In the genomic region with DNA sequence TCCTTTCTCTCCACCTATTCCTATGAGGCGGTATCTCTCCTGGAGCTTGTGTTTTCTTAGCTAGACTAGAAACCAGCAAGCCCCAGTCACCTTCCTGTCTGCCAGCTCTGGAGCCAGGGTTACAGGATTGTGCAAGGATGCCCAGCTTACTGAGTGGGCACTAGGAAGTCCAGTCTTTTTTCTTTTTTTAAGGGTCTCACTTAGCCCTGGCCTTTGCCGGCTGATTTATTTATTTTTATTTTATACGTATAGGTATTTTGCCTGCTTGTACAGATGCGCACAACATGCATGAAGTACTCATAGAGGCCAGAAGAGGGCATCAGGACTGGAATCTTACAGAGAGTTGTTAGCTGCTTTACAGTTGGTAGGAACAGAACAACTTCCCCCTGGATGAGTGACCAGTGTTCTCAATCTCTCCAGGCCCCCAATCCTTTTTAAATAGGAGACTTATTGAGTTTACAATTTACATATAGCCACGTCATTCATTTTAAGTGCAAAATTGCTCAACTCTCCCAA, we compare ENCODE assay signal across 8 mouse cellular contexts. TPM values are rescaled to one million over a fixed set of nuclear protein-coding genes. Genes with fewer than 3 reads are reported as not detected.
A peak's percentile ranks its signal among the peaks of the same experiment; 100 is the strongest.
DNase-seq lines count a peak whose midpoint lies in the region; ATAC-seq lines count a peak whose summit lies in the region.

No protein-coding gene starts in this region.

- H3K4me3 ChIP-seq in forebrain, embryonic 13.5 days, result no peak overlapping the region
- no peak overlapping the region for H3K4me3 ChIP-seq in forebrain, embryonic 15.5 days
- no peak overlapping the region for H3K4me3 ChIP-seq in heart, embryonic 14.5 days (ENCODE audit: control insufficient read depth in 1 of 2, insufficient read depth in 1 of 2, low read depth in 1 of 2, low read length in 2 of 2)
- H3K4me3 ChIP-seq in limb, embryonic 13.5 days, result no peak overlapping the region

- peaks cover 29% of the 10 kb centered on the region for H3K4me1 ChIP-seq in forebrain, embryonic 13.5 days
- H3K4me1 ChIP-seq in forebrain, embryonic 15.5 days, result peaks cover 21% of the 10 kb centered on the region
- peaks cover 12 to 31% of the 10 kb centered on the region in 2 experiments for H3K4me1 ChIP-seq in heart, embryonic 14.5 days (ENCODE audit: control insufficient read depth in 2 of 2, insufficient read depth in 2 of 2, low read length in 2 of 2)
- H3K4me1 ChIP-seq in limb, embryonic 13.5 days, result peaks cover 53% of the 10 kb centered on the region

- H3K9ac ChIP-seq in forebrain, embryonic 13.5 days, result no peak overlapping the region
- no peak overlapping the region for H3K9ac ChIP-seq in forebrain, embryonic 15.5 days (replicated peaks)
- no peak overlapping the region for H3K9ac ChIP-seq in heart, embryonic 14.5 days (ENCODE audit: low read length)
- no peak overlapping the region for H3K9ac ChIP-seq in limb, embryonic 13.5 days

- no peak for ATAC-seq in forebrain, embryonic 13.5 days
- no peak for ATAC-seq in forebrain, embryonic 15.5 days (replicated peaks)
- no peak for ATAC-seq in heart, embryonic 14.5 days (ENCODE audit: insufficient number of reproducible peaks, insufficient read depth, low FRiP score, low read depth)
- no peak for ATAC-seq in limb, embryonic 13.5 days (ENCODE audit: low FRiP score, low read depth)

- WGBS in forebrain, embryonic 13.5 days, result 9% methylated on average over 5 of the region's 5 CpGs
- WGBS in forebrain, embryonic 15.5 days, result 9% methylated on average over 5 of the region's 5 CpGs
- 3% methylated on average over 5 of the region's 5 CpGs for WGBS in heart, embryonic 14.5 days
- 11% methylated on average over 5 of the region's 5 CpGs for WGBS in limb, embryonic 13.5 days

- H3K4me2 ChIP-seq in forebrain, embryonic 13.5 days, result 0 out of 2 replicates have a peak overlapping the region, but pooled peaks have one; percentile 47
- no peak overlapping the region for H3K4me2 ChIP-seq in forebrain, embryonic 15.5 days (replicated peaks)
- 0 out of 2 replicates have a peak overlapping the region, but pooled peaks have one; percentile 7 for H3K4me2 ChIP-seq in heart, embryonic 14.5 days (ENCODE audit: low read length)
- peak overlapping the region; percentile 63 for H3K4me2 ChIP-seq in limb, embryonic 13.5 days (replicated peaks)

- H3K9me3 ChIP-seq in forebrain, embryonic 13.5 days (replicated peaks), result no peaks in the 10 kb centered on the region
- no peaks in the 10 kb centered on the region for H3K9me3 ChIP-seq in forebrain, embryonic 15.5 days
- H3K9me3 ChIP-seq in heart, embryonic 14.5 days (ENCODE audit: control insufficient read depth, low read length), result no peaks in the 10 kb centered on the region
- no peaks in the 10 kb centered on the region for H3K9me3 ChIP-seq in limb, embryonic 13.5 days

- peaks cover 20% of the 10 kb centered on the region for H3K27me3 ChIP-seq in forebrain, embryonic 13.5 days
- peaks cover 12% of the 10 kb centered on the region; the same call in 1 of the 2 replicates for H3K27me3 ChIP-seq in forebrain, embryonic 15.5 days
- no peaks in the 10 kb centered on the region for H3K27me3 ChIP-seq in heart, embryonic 14.5 days (ENCODE audit: control insufficient read depth, insufficient read depth, low read length)
- no peaks in the 10 kb centered on the region for H3K27me3 ChIP-seq in limb, embryonic 13.5 days

- no peak overlapping the region for H3K27ac ChIP-seq in forebrain, embryonic 13.5 days
- no peak overlapping the region for H3K27ac ChIP-seq in forebrain, embryonic 15.5 days (replicated peaks)
- H3K27ac ChIP-seq in heart, embryonic 14.5 days (replicated peaks in 1 of 2; ENCODE audit: control insufficient read depth in 1 of 2, insufficient read depth in 1 of 2, low read depth in 2 of 2, low read length in 2 of 2), result no peak overlapping the region
- H3K27ac ChIP-seq in limb, embryonic 13.5 days, result peak overlapping the region; percentile 97; the same call in 1 of the 2 replicates

- DNase-seq in 3T3-L1 (ENCODE audit: low read depth, low spot score) (peak; percentile 76), ZHBTc4 (ENCODE audit: low read depth, low spot score) (peak; percentile 75)
- DNase-seq in naive thymus-derived CD4-positive, alpha-beta T cell, adult 2 months (ENCODE audit: low read depth), result peak; percentile 81
- no peak for DNase-seq in frontal cortex, postnatal 25 days (ENCODE audit: low spot score in 2 of 2)

- peaks cover 3% of the 10 kb centered on the region for H3K36me3 ChIP-seq in forebrain, embryonic 13.5 days (ENCODE audit: poor library complexity, severe bottlenecking)
- H3K36me3 ChIP-seq in forebrain, embryonic 15.5 days, result 0 out of 2 replicates have a peak, but pooled peaks cover 1% of the 10 kb centered on the region
- H3K36me3 ChIP-seq in heart, embryonic 14.5 days (ENCODE audit: control insufficient read depth, insufficient read depth, low read length), result peaks cover 20% of the 10 kb centered on the region
- H3K36me3 ChIP-seq in limb, embryonic 13.5 days, result peaks cover 23% of the 10 kb centered on the region

RNA-seq across cellular contexts. Expression of a gene that starts 3.7 kb away (rescaled TPM):
- 169 and 177 TPM in 2 replicates for polyA plus RNA-seq in forebrain, embryonic 13.5 days (2015; fragmentation: Nextera tagmentation; extraction: Ambion mirVana)
- 132 and 133 TPM in 2 replicates for polyA plus RNA-seq in forebrain, embryonic 15.5 days (2015; fragmentation: Nextera tagmentation; extraction: Ambion mirVana)
- 73.4 and 73.5 TPM in 2 replicates for polyA plus RNA-seq in heart, embryonic 14.5 days (2014; fragmentation: Nextera tagmentation; extraction: Ambion mirVana)
- polyA plus RNA-seq in limb, embryonic 13.5 days (2015; fragmentation: Nextera tagmentation; extraction: Ambion mirVana), result 180 and 188 TPM in 2 replicates

RNA-seq across cellular contexts. Expression of a gene that starts 10.3 kb away (rescaled TPM):
- 2.6 and 3.2 TPM in 2 replicates for polyA plus RNA-seq in forebrain, embryonic 13.5 days (2015; fragmentation: Nextera tagmentation; extraction: Ambion mirVana)
- polyA plus RNA-seq in forebrain, embryonic 15.5 days (2015; fragmentation: Nextera tagmentation; extraction: Ambion mirVana), result 1.6 and 2.2 TPM in 2 replicates
- polyA plus RNA-seq in heart, embryonic 14.5 days (2014; fragmentation: Nextera tagmentation; extraction: Ambion mirVana), result 6.8 and 7.0 TPM in 2 replicates
- polyA plus RNA-seq in limb, embryonic 13.5 days (2015; fragmentation: Nextera tagmentation; extraction: Ambion mirVana), result 19.9 and 23.8 TPM in 2 replicates

RNA-seq across cellular contexts. Expression of a gene that starts 17.4 kb away (rescaled TPM):
- 49.9 and 59.1 TPM in 2 replicates for polyA plus RNA-seq in forebrain, embryonic 13.5 days (2015; fragmentation: Nextera tagmentation; extraction: Ambion mirVana)
- 44.4 and 46.0 TPM in 2 replicates for polyA plus RNA-seq in forebrain, embryonic 15.5 days (2015; fragmentation: Nextera tagmentation; extraction: Ambion mirVana)
- 38.8 and 42.5 TPM in 2 replicates for polyA plus RNA-seq in heart, embryonic 14.5 days (2014; fragmentation: Nextera tagmentation; extraction: Ambion mirVana)
- 84.4 and 87.9 TPM in 2 replicates for polyA plus RNA-seq in limb, embryonic 13.5 days (2015; fragmentation: Nextera tagmentation; extraction: Ambion mirVana)

RNA-seq across cellular contexts. Expression of a gene that starts 30.8 kb away (rescaled TPM):
- 25.8 and 25.9 TPM in 2 replicates for polyA plus RNA-seq in forebrain, embryonic 13.5 days (2015; fragmentation: Nextera tagmentation; extraction: Ambion mirVana)
- 22.6 and 25.2 TPM in 2 replicates for polyA plus RNA-seq in forebrain, embryonic 15.5 days (2015; fragmentation: Nextera tagmentation; extraction: Ambion mirVana)
- 17.3 and 18.6 TPM in 2 replicates for polyA plus RNA-seq in heart, embryonic 14.5 days (2014; fragmentation: Nextera tagmentation; extraction: Ambion mirVana)
- polyA plus RNA-seq in limb, embryonic 13.5 days (2015; fragmentation: Nextera tagmentation; extraction: Ambion mirVana), result 24.6 and 25.2 TPM in 2 replicates

RNA-seq across cellular contexts. Expression of a gene that starts 54.2 kb away (rescaled TPM):
- 12.0 and 13.2 TPM in 2 replicates for polyA plus RNA-seq in forebrain, embryonic 13.5 days (2015; fragmentation: Nextera tagmentation; extraction: Ambion mirVana)
- polyA plus RNA-seq in forebrain, embryonic 15.5 days (2015; fragmentation: Nextera tagmentation; extraction: Ambion mirVana), result 21.5 and 21.8 TPM in 2 replicates
- 0.19 and 0.20 TPM in 2 replicates for polyA plus RNA-seq in heart, embryonic 14.5 days (2014; fragmentation: Nextera tagmentation; extraction: Ambion mirVana)
- 0.75 and 0.99 TPM in 2 replicates for polyA plus RNA-seq in limb, embryonic 13.5 days (2015; fragmentation: Nextera tagmentation; extraction: Ambion mirVana)

Comparison
In these comparisons a context has a peak if more than half of its experiments do, and no peak if none do; other contexts are left out.
1. DNase-seq: peak in 3T3-L1 (single experiment), ZHBTc4 (single experiment) and naive thymus-derived CD4-positive, alpha-beta T cell, adult 2 months (single experiment); none in frontal cortex, postnatal 25 days (0 of 2).